9 mouse cellular contexts compared by ENCODE assay signal in the genomic region with DNA sequence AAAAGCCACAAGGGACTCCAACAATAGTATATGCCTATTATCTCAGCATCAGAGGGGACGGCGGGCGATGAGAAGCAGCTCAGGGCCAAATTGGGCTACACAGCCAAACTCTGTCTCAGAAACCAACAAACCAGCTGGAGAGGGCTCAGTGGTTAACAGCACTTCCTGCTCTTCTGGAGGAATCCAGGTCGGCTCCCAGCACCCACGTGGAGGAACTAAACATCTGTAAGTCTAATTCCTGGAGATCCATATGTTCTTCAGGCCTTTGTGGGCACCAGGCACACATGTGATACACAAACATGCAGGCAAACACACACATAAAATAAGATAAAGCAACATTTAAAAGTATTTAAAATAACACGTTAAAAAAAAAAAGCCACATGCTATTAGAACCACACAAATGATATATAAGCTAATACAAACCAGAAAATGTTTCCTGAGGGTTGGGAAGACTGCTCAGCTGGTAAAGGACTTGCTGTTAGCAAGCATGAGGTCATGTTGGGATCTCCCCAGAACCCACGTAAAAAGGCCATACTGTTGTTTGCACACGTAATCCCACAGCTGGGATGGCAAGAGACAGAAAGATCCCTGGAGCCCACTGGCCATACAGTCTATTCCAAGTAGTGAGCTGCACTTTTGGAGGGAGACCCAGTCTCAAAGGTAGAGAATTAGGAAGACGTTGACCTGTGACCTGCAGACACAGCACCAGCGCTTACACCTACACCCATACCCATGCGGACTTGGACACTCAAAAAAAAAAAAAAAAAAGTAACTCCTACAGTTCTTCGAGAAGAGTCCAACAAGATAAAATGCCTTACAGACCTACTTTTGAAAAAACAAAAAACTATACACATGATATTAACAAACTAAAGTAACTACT. TPM values are rescaled to one million over a fixed set of nuclear protein-coding genes. Genes with fewer than 3 reads are reported as not detected.
DNase-seq lines count a peak whose midpoint lies in the region; ATAC-seq and TF ChIP-seq lines count a peak whose summit lies in the region.
"Had no signal": no experiment of that assay in that cellular context is flagged by ENCODE, and none has a peak within 500 bp of the region (broad histone marks: within the 10 kb centered on the region; RNA-seq: fewer than 3 reads in every experiment).

No protein-coding gene starts in this region.

- no peak for ATAC-seq in heart, postnatal 0 days (ENCODE audit: insufficient read depth, low read depth)
- no peak for ATAC-seq in G1E (ENCODE audit: extremely low read depth, insufficient number of reproducible peaks, low FRiP score, poor library complexity, severe bottlenecking)
- ATAC-seq in forebrain, postnatal 0 days, result no peak

- TF ChIP-seq CTCF in heart, postnatal 0 days (IDR thresholded peaks at IDR 0.05; ENCODE audit: low read depth), result no peak
- TF ChIP-seq CTCF in G1E (IDR thresholded peaks at IDR 0.05; ENCODE audit: low read depth, low read length), result no peak
- TF ChIP-seq CTCF in forebrain, postnatal 0 days (IDR thresholded peaks at IDR 0.05; ENCODE audit: low read depth), result no peak

- 37% methylated on average over 12 of the region's 12 CpGs for WGBS in heart, postnatal 0 days
- WGBS in forebrain, postnatal 0 days, result 61% methylated on average over 12 of the region's 12 CpGs
- 67% methylated on average over 12 of the region's 12 CpGs for WGBS in midbrain, embryonic 10.5 days

- H3K4me2 ChIP-seq in heart, postnatal 0 days (ENCODE audit: low read depth, low read length), result peak overlapping the region; percentile 97
- peak overlapping the region; percentile 86 for H3K4me2 ChIP-seq in forebrain, postnatal 0 days (ENCODE audit: low read depth)

- DNase-seq in heart, postnatal 0 days (ENCODE audit: low spot score), result no peak
- DNase-seq in heart, adult 8-10 months (ENCODE audit: low spot score), result no peak
- DNase-seq in G1E (ENCODE audit: low spot score), result no peak
- no peak for DNase-seq in forebrain, postnatal 0 days
- DNase-seq in midbrain, embryonic 10.5 days (ENCODE audit: low spot score), result no peak
- DNase-seq in ovary, postnatal 10 days (ENCODE audit: low spot score), result no peak
- no peak for DNase-seq in cerebellum, adult 11-12 months
- no peak for DNase-seq in embryo, embryonic 10.5 days (ENCODE audit: low spot score)
- DNase-seq: layer of hippocampus, postnatal 36 days had no signal

- 0 out of 2 replicates have a peak overlapping the region, but pooled peaks have one; percentile 80 for H3K27ac ChIP-seq in heart, postnatal 0 days (ENCODE audit: low read depth)
- no peak overlapping the region for H3K27ac ChIP-seq in forebrain, postnatal 0 days (ENCODE audit: low read depth, low read length)
- peak overlapping the region; percentile 93 for H3K27ac ChIP-seq in midbrain, embryonic 10.5 days (replicated peaks)

- peak overlapping the region; percentile 74 for H3K4me3 ChIP-seq in heart, postnatal 0 days (ENCODE audit: low read depth, low read length)
- H3K4me3 ChIP-seq in G1E (ENCODE audit: low read depth, low read length), result peak overlapping the region; percentile 97
- peak overlapping the region; percentile 66 for H3K4me3 ChIP-seq in forebrain, postnatal 0 days (ENCODE audit: low read depth, low read length)
- peak overlapping the region; percentile 97 for H3K4me3 ChIP-seq in midbrain, embryonic 10.5 days

- H3K9ac ChIP-seq in heart, postnatal 0 days (replicated peaks; ENCODE audit: low read depth, low read length), result peak overlapping the region; percentile 87
- peak overlapping the region; percentile 67 for H3K9ac ChIP-seq in forebrain, postnatal 0 days

- TF ChIP-seq EP300 in heart, postnatal 0 days (IDR thresholded peaks at IDR 0.05; ENCODE audit: low read depth), result no peak

- no peaks in the 10 kb centered on the region for H3K9me3 ChIP-seq in heart, postnatal 0 days (replicated peaks; ENCODE audit: control insufficient read depth, low read length)
- H3K9me3 ChIP-seq in G1E (replicated peaks), result no peaks in the 10 kb centered on the region
- H3K9me3 ChIP-seq in forebrain, postnatal 0 days (ENCODE audit: low read length), result no peaks in the 10 kb centered on the region
- no peaks in the 10 kb centered on the region for H3K9me3 ChIP-seq in midbrain, embryonic 10.5 days (replicated peaks)

- peaks cover 8% of the 10 kb centered on the region for H3K4me1 ChIP-seq in heart, postnatal 0 days (ENCODE audit: control insufficient read depth, insufficient read depth)
- peaks cover 45% of the 10 kb centered on the region for H3K4me1 ChIP-seq in G1E (ENCODE audit: insufficient read depth, low read depth, low read length)
- peaks cover 12% of the 10 kb centered on the region; the same call in 1 of the 2 replicates for H3K4me1 ChIP-seq in forebrain, postnatal 0 days (ENCODE audit: insufficient read depth)
- H3K4me1 ChIP-seq in midbrain, embryonic 10.5 days, result peaks cover 28% of the 10 kb centered on the region

- peaks cover 39% of the 10 kb centered on the region for H3K36me3 ChIP-seq in heart, postnatal 0 days (replicated peaks; ENCODE audit: control insufficient read depth, insufficient read depth, low read length)
- H3K36me3 ChIP-seq in G1E (replicated peaks), result peaks cover 56% of the 10 kb centered on the region
- peaks cover 29% of the 10 kb centered on the region for H3K36me3 ChIP-seq in forebrain, postnatal 0 days (ENCODE audit: insufficient read depth)
- H3K36me3 ChIP-seq in midbrain, embryonic 10.5 days, result peaks cover 49% of the 10 kb centered on the region

- H3K27me3 ChIP-seq in heart, postnatal 0 days (ENCODE audit: control insufficient read depth, insufficient read depth, low read length), result no peaks in the 10 kb centered on the region
- H3K27me3 ChIP-seq in G1E (ENCODE audit: insufficient read depth, low read length), result no peaks in the 10 kb centered on the region
- no peaks in the 10 kb centered on the region for H3K27me3 ChIP-seq in forebrain, postnatal 0 days (ENCODE audit: insufficient read depth, low read length)
- no peaks in the 10 kb centered on the region for H3K27me3 ChIP-seq in midbrain, embryonic 10.5 days (ENCODE audit: low read depth, poor library complexity, severe bottlenecking)

RNA-seq across cellular contexts. Expression of gene Srp68, which starts 1.2 kb away (rescaled TPM):
- 28.1 and 33.6 TPM in 2 replicates for total RNA-seq in heart, postnatal 0 days (2014; rRNA removed; ENCODE audit: low replicate concordance)
- 47.8 and 48.2 TPM in 2 replicates for polyA plus RNA-seq in heart, postnatal 0 days (2015; fragmentation: Nextera tagmentation; extraction: Ambion mirVana)
- total RNA-seq in heart, adult 8-10 months (2022), result 10 to 100 TPM; 61.3 to 72.1 (median 66.2) TPM
- 78.0 and 79.1 TPM in 2 replicates for total RNA-seq in G1E (2014; fragmentation: Nextera tagmentation)
- 25.2 and 35.1 TPM in 2 replicates for total RNA-seq in G1E (2017)
- polyA plus RNA-seq in G1E (2012), result 49.3 and 52.1 TPM in 2 replicates
- total RNA-seq in forebrain, postnatal 0 days (2014; rRNA removed), result 18.5 and 24.5 TPM in 2 replicates
- 42.4 and 51.3 TPM in 2 replicates for polyA plus RNA-seq in forebrain, postnatal 0 days (2015; fragmentation: Nextera tagmentation; extraction: Ambion mirVana)
- 96.1 and 106 TPM in 2 replicates for polyA plus RNA-seq in midbrain, embryonic 10.5 days (2016; fragmentation: Nextera tagmentation; extraction: Ambion mirVana)

RNA-seq across cellular contexts. Expression of gene Galr2, which starts 7.9 kb away (rescaled TPM):
- not detected in 2 replicates for total RNA-seq in heart, postnatal 0 days (2014; rRNA removed; ENCODE audit: low replicate concordance)
- polyA plus RNA-seq in heart, postnatal 0 days (2015; fragmentation: Nextera tagmentation; extraction: Ambion mirVana), result 0.05 TPM in 2 replicates
- not detected for total RNA-seq in heart, adult 8-10 months (2022)
- total RNA-seq in G1E (2014; fragmentation: Nextera tagmentation) (not detected in 2 replicates), G1E (2017) (0.23 and 0.38 TPM in 2 replicates)
- polyA plus RNA-seq in G1E (2012), result not detected in 2 replicates
- total RNA-seq in forebrain, postnatal 0 days (2014; rRNA removed), result not detected in 2 replicates
- polyA plus RNA-seq in forebrain, postnatal 0 days (2015; fragmentation: Nextera tagmentation; extraction: Ambion mirVana), result 0.20 and 0.36 TPM in 2 replicates
- 0.09 and 0.12 TPM in 2 replicates for polyA plus RNA-seq in midbrain, embryonic 10.5 days (2016; fragmentation: Nextera tagmentation; extraction: Ambion mirVana)
- total RNA-seq: layer of hippocampus, postnatal 36 days had no signal

RNA-seq across cellular contexts. Expression of gene Exoc7, which starts 34.2 kb away (rescaled TPM):
- total RNA-seq in heart, postnatal 0 days (2014; rRNA removed; ENCODE audit: low replicate concordance), result 37.6 and 94.7 TPM in 2 replicates
- polyA plus RNA-seq in heart, postnatal 0 days (2015; fragmentation: Nextera tagmentation; extraction: Ambion mirVana), result 43.9 and 48.7 TPM in 2 replicates
- 10 to 100 TPM; 49.0 to 65.8 (median 54.2) TPM for total RNA-seq in heart, adult 8-10 months (2022)
- total RNA-seq in G1E (2014; fragmentation: Nextera tagmentation) (30.9 and 39.5 TPM in 2 replicates), G1E (2017) (18.6 and 32.1 TPM in 2 replicates)
- polyA plus RNA-seq in G1E (2012), result 13.1 and 13.6 TPM in 2 replicates
- 91.9 and 103 TPM in 2 replicates for total RNA-seq in forebrain, postnatal 0 days (2014; rRNA removed)
- polyA plus RNA-seq in forebrain, postnatal 0 days (2015; fragmentation: Nextera tagmentation; extraction: Ambion mirVana), result 133 and 144 TPM in 2 replicates
- 57.6 and 71.6 TPM in 2 replicates for polyA plus RNA-seq in midbrain, embryonic 10.5 days (2016; fragmentation: Nextera tagmentation; extraction: Ambion mirVana)

RNA-seq across cellular contexts. Expression of gene Evpl, which starts 35.0 kb away (rescaled TPM):
- total RNA-seq in heart, postnatal 0 days (2014; rRNA removed; ENCODE audit: low replicate concordance), result 2.1 and 3.4 TPM in 2 replicates
- polyA plus RNA-seq in heart, postnatal 0 days (2015; fragmentation: Nextera tagmentation; extraction: Ambion mirVana), result 0.45 TPM in 2 replicates
- under 1 TPM; 0.49 to 0.94 (median 0.56) TPM for total RNA-seq in heart, adult 8-10 months (2022)
- total RNA-seq in G1E (2014; fragmentation: Nextera tagmentation) (not detected in 2 replicates), G1E (2017) (0.05 TPM in 1 of 2 replicates, not detected in the other)
- 0.01 TPM in 2 replicates for polyA plus RNA-seq in G1E (2012)
- 1.5 and 2.3 TPM in 2 replicates for total RNA-seq in forebrain, postnatal 0 days (2014; rRNA removed)
- polyA plus RNA-seq in forebrain, postnatal 0 days (2015; fragmentation: Nextera tagmentation; extraction: Ambion mirVana), result 0.49 and 1.1 TPM in 2 replicates
- 0.32 and 0.57 TPM in 2 replicates for polyA plus RNA-seq in midbrain, embryonic 10.5 days (2016; fragmentation: Nextera tagmentation; extraction: Ambion mirVana)
